In the genomic region with DNA sequence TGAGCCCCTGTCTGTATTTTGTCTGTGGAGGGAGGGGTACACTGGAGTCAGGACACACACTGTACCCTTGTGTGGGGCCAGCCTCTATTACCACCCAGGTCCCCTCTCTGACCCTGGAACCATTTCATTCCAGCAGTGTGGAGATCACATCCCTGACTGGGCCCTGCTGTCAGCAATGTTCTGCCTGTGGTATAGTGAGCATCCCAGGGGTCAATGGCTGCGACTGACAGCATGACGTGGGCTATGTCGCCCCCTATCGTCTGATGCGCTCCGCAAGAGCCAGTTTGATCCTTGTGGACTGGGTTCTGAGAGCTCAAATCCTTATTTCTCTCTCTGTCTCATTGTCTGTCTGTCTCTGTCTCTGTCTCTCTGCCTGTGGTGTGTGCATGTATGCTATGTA, we compare ENCODE assay signal across 9 mouse cellular contexts. TPM values are rescaled to one million over a fixed set of nuclear protein-coding genes. Genes with fewer than 3 reads are reported as not detected.
A peak's percentile ranks its signal among the peaks of the same experiment; 100 is the strongest.
DNase-seq lines count a peak whose midpoint lies in the region; ATAC-seq lines count a peak whose summit lies in the region.
"Had no signal": no experiment of that assay in that cellular context is flagged by ENCODE, and none has a peak within 500 bp of the region (broad histone marks: within the 10 kb centered on the region; RNA-seq: fewer than 3 reads in every experiment).

No protein-coding gene starts in this region.

- H3K27me3 ChIP-seq in intestine, embryonic 15.5 days (replicated peaks): no peaks in the 10 kb centered on the region
- 0 out of 2 replicates have a peak, but pooled peaks cover 3% of the 10 kb centered on the region for H3K27me3 ChIP-seq in midbrain, embryonic 13.5 days

- no peak overlapping the region for H3K27ac ChIP-seq in intestine, embryonic 15.5 days
- H3K27ac ChIP-seq in midbrain, embryonic 13.5 days: no peak overlapping the region

- H3K4me2 ChIP-seq in intestine, embryonic 15.5 days (replicated peaks): no peak overlapping the region
- no peak overlapping the region for H3K4me2 ChIP-seq in midbrain, embryonic 13.5 days (replicated peaks)

- peak; percentile 80 for DNase-seq in ZHBTc4 (ENCODE audit: low read depth, low spot score)
- DNase-seq in cerebellum, postnatal 4 days (ENCODE audit: low spot score in 2 of 2): peak; percentile 66 to 84
- DNase-seq in gastrocnemius, postnatal 10 days: peak; percentile 86
- peak; percentile 79 to 85 for DNase-seq in left cerebral cortex, postnatal 14 days (ENCODE audit: low spot score in 2 of 2)
- peak; percentile 9 for DNase-seq in spleen, adult 12 weeks (ENCODE audit: low spot score)

- no peaks in the 10 kb centered on the region for H3K36me3 ChIP-seq in intestine, embryonic 15.5 days
- no peaks in the 10 kb centered on the region for H3K36me3 ChIP-seq in midbrain, embryonic 13.5 days

- 0% methylated on average over 6 of the region's 6 CpGs for WGBS in intestine, embryonic 15.5 days
- WGBS in midbrain, embryonic 13.5 days: 2% methylated on average over 6 of the region's 6 CpGs

- intact Hi-C loops in left cerebral cortex, postnatal 14 days (cut with DNase I): loop anchor here (1.0 kb wide), 1 partner anchor 50 kb away; no protein-coding TSS in a partner anchor

- H3K9me3 ChIP-seq in intestine, embryonic 15.5 days: no peaks in the 10 kb centered on the region
- H3K9me3 ChIP-seq in midbrain, embryonic 13.5 days: no peaks in the 10 kb centered on the region

- no peak overlapping the region for H3K4me3 ChIP-seq in intestine, embryonic 15.5 days (replicated peaks)
- no peak overlapping the region for H3K4me3 ChIP-seq in midbrain, embryonic 13.5 days (replicated peaks)
- H3K4me3 ChIP-seq: myocyte had no signal

- H3K4me1 ChIP-seq in intestine, embryonic 15.5 days (replicated peaks): no peaks in the 10 kb centered on the region
- H3K4me1 ChIP-seq in midbrain, embryonic 13.5 days (replicated peaks): no peaks in the 10 kb centered on the region; the same call in 1 of the 2 replicates

- ATAC-seq in intestine, embryonic 15.5 days: peak; percentile 73
- peak; percentile 82 for ATAC-seq in midbrain, embryonic 13.5 days
- no peak for ATAC-seq in erythroid progenitor cell, adult 5-6 weeks (replicated peaks; ENCODE audit: low FRiP score, poor library complexity, severe bottlenecking)

- no peak overlapping the region for H3K9ac ChIP-seq in intestine, embryonic 15.5 days
- H3K9ac ChIP-seq in midbrain, embryonic 13.5 days (replicated peaks): no peak overlapping the region

RNA-seq across cellular contexts. Expression of a gene that starts 35.2 kb away (rescaled TPM):
- total RNA-seq in gastrocnemius, postnatal 10 days (2021): 1 to 10 TPM; 9.2 to 9.8 TPM
- 0.87 and 0.88 TPM in 2 replicates for polyA plus RNA-seq in intestine, embryonic 15.5 days (2015; fragmentation: Nextera tagmentation; extraction: Ambion mirVana)
- 1 to 10 TPM; 6.2 to 6.8 TPM for total RNA-seq in left cerebral cortex, postnatal 14 days (2021)
- 11.3 and 12.2 TPM in 2 replicates for polyA plus RNA-seq in midbrain, embryonic 13.5 days (2015; fragmentation: Nextera tagmentation; extraction: Ambion mirVana)
- not detected in 2 replicates for total RNA-seq in erythroid progenitor cell, adult 5-6 weeks (2015; ENCODE audit: low replicate concordance)
- not detected in 2 replicates for total RNA-seq in erythroid progenitor cell, adult 5-6 weeks (2017; ENCODE audit: low replicate concordance)

Comparison
In these comparisons a context has a peak if more than half of its experiments do, and no peak if none do; other contexts are left out.
1. DNase-seq: peak in every context shown above with its lines; median percentile 86 in gastrocnemius, postnatal 10 days; 82 in left cerebral cortex, postnatal 14 days; 80 in ZHBTc4; 75 in cerebellum, postnatal 4 days; 9 in spleen, adult 12 weeks.
2. RNA of a gene that starts 35.2 kb away (total RNA-seq): 9.2 to 9.8 TPM in gastrocnemius, postnatal 10 days and 6.2 to 6.8 TPM in left cerebral cortex, postnatal 14 days; not detected in erythroid progenitor cell, adult 5-6 weeks; every median in the first group is over 4 times any median in the second.